Mouse (Mus musculus) G1E (cell line): ENCODE measurements around the gene Ifna7.

Source experiments
- CTCF ChIP-seq: IDR thresholded peaks from 2 replicates; pipeline ENCODE4 v1.5.1; 2012; ENCODE audit warnings: low read depth, low read length, inconsistent platforms, mixed read lengths
- GATA1 ChIP-seq: IDR thresholded peaks from 2 replicates; pipeline ENCODE4 v1.6.1; 2012; ENCODE audit warnings: borderline replicate concordance, low read length, inconsistent platforms, mixed read lengths
- GATA2 ChIP-seq: IDR thresholded peaks from 2 replicates; pipeline ENCODE4 v1.6.1; 2012; ENCODE audit warnings: low read depth, low read length, inconsistent platforms, borderline replicate concordance
- POLR2AphosphoS5 ChIP-seq: IDR thresholded peaks from 2 replicates; pipeline ENCODE4 v1.6.1; 2012; ENCODE audit warnings: low read depth, low read length, inconsistent platforms; ENCODE audit not compliant: insufficient replicate concordance
- TAL1 ChIP-seq: conservative IDR thresholded peaks from 2 replicates; pipeline ENCODE4 v1.6.1; 2012; ENCODE audit warnings: low read depth, low read length, inconsistent platforms, mixed read lengths

- TF ChIP-seq CTCF: no peak
- no peak for TF ChIP-seq GATA1
- no peak for TF ChIP-seq GATA2
- TF ChIP-seq POLR2AphosphoS5: no peak
- TF ChIP-seq TAL1: no peak
These were observed 43.2 kb downstream of the Ifna7 start for GRCm38 (mm10) chr4:88859214-88859613.
